Mouse (Mus musculus): ENCODE results near the gene Gm28042. TPM values are rescaled to one million over a fixed set of nuclear protein-coding genes. Genes with fewer than 3 reads are reported as not detected.
A peak's percentile ranks its signal among the peaks of the same experiment; 100 is the strongest.

The Gm28042 gene
- polyA plus RNA-seq, 1 experiment from 2014 or later = 4.3 TPM

DNA sequence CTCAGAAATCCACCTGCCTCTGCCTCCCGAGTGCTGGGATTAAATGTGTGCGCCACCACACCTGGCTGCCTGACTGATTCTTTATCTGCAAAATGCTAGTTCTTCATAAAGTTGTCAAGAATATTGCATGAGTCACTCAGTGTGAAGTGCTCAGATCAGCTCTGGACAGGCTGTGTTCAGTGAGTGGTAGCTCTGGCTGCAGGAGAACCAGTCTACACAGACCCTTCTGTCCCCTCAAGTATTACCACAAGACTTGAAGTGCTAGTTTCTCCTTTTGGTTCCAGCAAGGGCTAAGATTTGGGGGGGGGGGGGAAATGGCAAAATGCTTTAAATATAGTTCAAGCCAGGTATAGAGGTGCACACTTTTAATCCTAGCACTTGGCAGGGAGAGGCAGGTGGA is 39.9 kb upstream of the Gm28042 start:
- TF ChIP-seq EP300 (optimal IDR thresholded peaks at IDR 0.05) (no peak), CTCF (IDR thresholded peaks at IDR 0.05; ENCODE audit: low read depth) (no peak)
- 84% methylated on average over 2 of the region's 2 CpGs for WGBS
- H3K27me3 ChIP-seq (ENCODE audit: control insufficient read depth, insufficient read depth, low read length) = no peaks in the 10 kb centered on the region
- H3K36me3 ChIP-seq (ENCODE audit: control insufficient read depth, insufficient read depth, low read length) = no peaks in the 10 kb centered on the region
- H3K4me1 ChIP-seq (replicated peaks; ENCODE audit: control insufficient read depth, insufficient read depth) = no peaks in the 10 kb centered on the region
- DNase-seq (ENCODE audit: low spot score) (no peak), ATAC-seq (ENCODE audit: low FRiP score, low TSS enrichment) (no peak)
- H3K27ac ChIP-seq (replicated peaks) = no peak overlapping the region
- H3K9me3 ChIP-seq (ENCODE audit: control insufficient read depth, low read length) = no peaks in the 10 kb centered on the region
- no peak overlapping the region for H3K9ac ChIP-seq (ENCODE audit: low read length)
- H3K4me2 ChIP-seq (replicated peaks; ENCODE audit: low read depth) = no peak overlapping the region
- H3K4me3 ChIP-seq (ENCODE audit: low read depth, low read length) = no peak overlapping the region

- Histone ChIP-seq H3K27me3 (ENCODE audit: control insufficient read depth, insufficient read depth, low read length) (no peaks in the 10 kb centered on the region), H3K27ac (replicated peaks) (no peak overlapping the region), H3K4me1 (replicated peaks; ENCODE audit: control insufficient read depth, insufficient read depth) (no peaks in the 10 kb centered on the region), H3K4me3 (ENCODE audit: low read depth, low read length) (no peak overlapping the region), H3K9me3 (ENCODE audit: control insufficient read depth, low read length) (no peaks in the 10 kb centered on the region), H3K9ac (ENCODE audit: low read length) (no peak overlapping the region), H3K36me3 (ENCODE audit: control insufficient read depth, insufficient read depth, low read length) (no peaks in the 10 kb centered on the region), H3K4me2 (replicated peaks; ENCODE audit: low read depth) (no peak overlapping the region)
- TF ChIP-seq EP300 (optimal IDR thresholded peaks at IDR 0.05) = no peak
- no peak for TF ChIP-seq CTCF (IDR thresholded peaks at IDR 0.05; ENCODE audit: low read depth)
- 81% methylated on average over 4 of the region's 4 CpGs for WGBS
- ATAC-seq (ENCODE audit: low FRiP score, low TSS enrichment) (no peak), DNase-seq (ENCODE audit: low spot score) (no peak)
Measured at GRCm38 (mm10) chr2:119988952-119989351, 38.3 kb upstream of the Gm28042 start.

GRCm38 (mm10) chr2:119990881-119991280 is 36.4 kb upstream of the Gm28042 start:
- no peak for ATAC-seq (ENCODE audit: low FRiP score, low TSS enrichment)
- no peak for DNase-seq (ENCODE audit: low spot score)
- H3K9me3 ChIP-seq (ENCODE audit: control insufficient read depth, low read length) = no peaks in the 10 kb centered on the region
- WGBS = 78% methylated on average over 6 of the region's 6 CpGs
- no peak overlapping the region for H3K4me2 ChIP-seq (replicated peaks; ENCODE audit: low read depth)
- H3K9ac ChIP-seq (ENCODE audit: low read length) = no peak overlapping the region
- H3K4me3 ChIP-seq (ENCODE audit: low read depth, low read length) = no peak overlapping the region
- H3K27ac ChIP-seq (replicated peaks) = no peak overlapping the region
- H3K36me3 ChIP-seq (ENCODE audit: control insufficient read depth, insufficient read depth, low read length) = no peaks in the 10 kb centered on the region
- no peak for TF ChIP-seq CTCF (IDR thresholded peaks at IDR 0.05; ENCODE audit: low read depth)
- TF ChIP-seq EP300 (optimal IDR thresholded peaks at IDR 0.05) = no peak
- H3K27me3 ChIP-seq (ENCODE audit: control insufficient read depth, insufficient read depth, low read length) = no peaks in the 10 kb centered on the region
- peaks cover 3% of the 10 kb centered on the region for H3K4me1 ChIP-seq (replicated peaks; ENCODE audit: control insufficient read depth, insufficient read depth)

GRCm38 (mm10) chr2:119992349-119992748 is 34.9 kb upstream of the Gm28042 start:
- no peak overlapping the region for H3K9ac ChIP-seq (ENCODE audit: low read length)
- WGBS = 78% methylated on average over 2 of the region's 2 CpGs

DNA sequence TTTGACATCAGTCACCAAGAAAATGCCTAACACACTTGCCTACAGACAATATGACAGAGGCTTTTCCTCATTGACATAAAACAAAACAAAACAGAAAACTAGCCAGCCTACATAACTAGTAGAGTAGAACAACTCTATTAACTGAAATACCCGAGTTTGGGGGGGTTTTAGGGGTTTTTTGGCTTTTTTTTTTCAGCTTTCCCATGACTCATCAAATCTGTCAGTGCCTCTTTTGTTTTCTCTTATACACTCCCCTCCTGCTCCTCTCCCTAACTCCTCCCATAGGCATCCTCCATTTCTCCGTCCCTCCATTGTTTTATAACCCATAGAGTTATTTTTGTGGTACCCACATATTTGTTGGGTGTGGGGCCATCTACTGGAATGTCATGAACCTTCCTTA is 33.8 kb upstream of the Gm28042 start:
- Histone ChIP-seq H3K4me3 (ENCODE audit: low read depth, low read length) (no peak overlapping the region), H3K36me3 (ENCODE audit: control insufficient read depth, insufficient read depth, low read length) (no peaks in the 10 kb centered on the region), H3K4me2 (replicated peaks; ENCODE audit: low read depth) (no peak overlapping the region), H3K27me3 (ENCODE audit: control insufficient read depth, insufficient read depth, low read length) (no peaks in the 10 kb centered on the region), H3K27ac (replicated peaks) (no peak overlapping the region), H3K9ac (ENCODE audit: low read length) (no peak overlapping the region), H3K4me1 (replicated peaks; ENCODE audit: control insufficient read depth, insufficient read depth) (peaks cover 3% of the 10 kb centered on the region), H3K9me3 (ENCODE audit: control insufficient read depth, low read length) (no peaks in the 10 kb centered on the region)
- no peak for DNase-seq (ENCODE audit: low spot score)
- TF ChIP-seq EP300 (optimal IDR thresholded peaks at IDR 0.05) (no peak), CTCF (IDR thresholded peaks at IDR 0.05; ENCODE audit: low read depth) (no peak)
- WGBS = 46% methylated on average over 2 of the region's 2 CpGs
- no peak for ATAC-seq (ENCODE audit: low FRiP score, low TSS enrichment)

More at GRCm38 (mm10) chr2:119992349-119992748, 34.9 kb upstream of the Gm28042 start:
- Histone ChIP-seq H3K4me3 (ENCODE audit: low read depth, low read length) (no peak overlapping the region), H3K27ac (replicated peaks) (no peak overlapping the region), H3K27me3 (ENCODE audit: control insufficient read depth, insufficient read depth, low read length) (no peaks in the 10 kb centered on the region), H3K4me2 (replicated peaks; ENCODE audit: low read depth) (no peak overlapping the region), H3K36me3 (ENCODE audit: control insufficient read depth, insufficient read depth, low read length) (no peaks in the 10 kb centered on the region), H3K9me3 (ENCODE audit: control insufficient read depth, low read length) (no peaks in the 10 kb centered on the region), H3K4me1 (replicated peaks; ENCODE audit: control insufficient read depth, insufficient read depth) (peaks cover 3% of the 10 kb centered on the region)
- ATAC-seq (ENCODE audit: low FRiP score, low TSS enrichment) = no peak
- TF ChIP-seq EP300 (optimal IDR thresholded peaks at IDR 0.05) (no peak), CTCF (IDR thresholded peaks at IDR 0.05; ENCODE audit: low read depth) (no peak)
- no peak for DNase-seq (ENCODE audit: low spot score)

- peak overlapping the region; percentile 81 for H3K27ac ChIP-seq (replicated peaks)
- ATAC-seq (ENCODE audit: low FRiP score, low TSS enrichment) = no peak
- no peaks in the 10 kb centered on the region for H3K9me3 ChIP-seq (ENCODE audit: control insufficient read depth, low read length)
- no peak overlapping the region for H3K9ac ChIP-seq (ENCODE audit: low read length)
- 0 out of 2 replicates have a peak, but pooled peaks cover 3% of the 10 kb centered on the region for H3K36me3 ChIP-seq (ENCODE audit: control insufficient read depth, insufficient read depth, low read length)
- H3K4me2 ChIP-seq (replicated peaks; ENCODE audit: low read depth) = no peak overlapping the region
- TF ChIP-seq EP300 (optimal IDR thresholded peaks at IDR 0.05) (no peak), CTCF (IDR thresholded peaks at IDR 0.05; ENCODE audit: low read depth) (no peak)
- H3K4me1 ChIP-seq (replicated peaks; ENCODE audit: control insufficient read depth, insufficient read depth) = peaks cover 3% of the 10 kb centered on the region
- DNase-seq (ENCODE audit: low spot score) = no peak
- 83% methylated on average over 6 of the region's 6 CpGs for WGBS
- no peak overlapping the region for H3K4me3 ChIP-seq (ENCODE audit: low read depth, low read length)
- no peaks in the 10 kb centered on the region for H3K27me3 ChIP-seq (ENCODE audit: control insufficient read depth, insufficient read depth, low read length)
Measured at GRCm38 (mm10) chr2:119994839-119995238, 32.5 kb upstream of the Gm28042 start.

Data from stomach, postnatal 0 days (tissue).